Mouse (Mus musculus): ENCODE data around the gene C1qtnf2. TPM values are rescaled to one million over a fixed set of nuclear protein-coding genes. Genes with fewer than 3 reads are reported as not detected.
A peak's percentile ranks its signal among the peaks of the same experiment; 100 is the strongest.

Gene C1qtnf2
- polyA plus RNA-seq, 1 experiment from 2014 or later: 17.8 TPM

DNA sequence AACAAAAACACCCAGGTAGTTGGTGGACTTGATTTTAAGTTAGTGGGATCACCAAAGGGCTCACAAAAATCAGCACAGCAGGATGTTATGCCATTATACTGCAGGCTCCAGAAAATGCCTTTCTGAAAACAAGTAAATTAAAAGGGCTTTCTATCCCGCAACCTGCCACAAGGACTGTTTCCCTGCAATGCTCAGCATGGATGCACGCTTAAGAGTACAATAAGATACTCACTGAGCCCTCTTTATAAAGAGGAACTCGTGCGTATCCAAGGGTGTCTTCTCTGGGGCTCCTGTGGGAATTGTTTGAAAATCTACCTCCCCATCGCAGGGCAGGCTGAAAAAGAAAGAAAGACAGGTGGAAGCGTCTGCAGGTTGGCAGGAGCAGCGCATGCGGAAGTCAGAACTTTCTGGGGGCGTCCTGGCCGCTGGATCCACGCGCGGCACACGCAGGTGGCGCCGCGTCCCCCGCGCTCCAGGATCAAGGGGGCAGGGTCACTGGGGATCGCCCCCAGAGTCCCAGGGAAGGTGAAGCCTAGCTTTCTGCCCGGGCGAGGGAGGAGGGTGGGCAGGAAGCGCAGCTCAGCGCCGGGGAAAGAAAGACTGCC lies 54.1 kb downstream of the C1qtnf2 start:
- H3K27me3 ChIP-seq (ENCODE audit: insufficient read depth, low read length): no peaks in the 10 kb centered on the region
- H3K36me3 ChIP-seq (ENCODE audit: insufficient read depth, low read length): peaks cover 1% of the 10 kb centered on the region; the same call in 1 of the 2 replicates
- H3K4me1 ChIP-seq (ENCODE audit: insufficient read depth, low read length): peaks cover 22% of the 10 kb centered on the region
- H3K9me3 ChIP-seq (ENCODE audit: low read length): no peaks in the 10 kb centered on the region
- H3K9ac ChIP-seq (replicated peaks; ENCODE audit: low read length): peak overlapping the region; percentile 90
- peak; percentile 50 for ATAC-seq (ENCODE audit: low FRiP score, low TSS enrichment)
- H3K27ac ChIP-seq (ENCODE audit: low read length): peak overlapping the region; percentile 95
- H3K4me3 ChIP-seq (ENCODE audit: low read length): peak overlapping the region; percentile 80
- WGBS: under 1% methylated on average over 20 of the region's 25 CpGs
- peak overlapping the region; percentile 81 for H3K4me2 ChIP-seq (replicated peaks; ENCODE audit: low read depth, low read length)

DNA sequence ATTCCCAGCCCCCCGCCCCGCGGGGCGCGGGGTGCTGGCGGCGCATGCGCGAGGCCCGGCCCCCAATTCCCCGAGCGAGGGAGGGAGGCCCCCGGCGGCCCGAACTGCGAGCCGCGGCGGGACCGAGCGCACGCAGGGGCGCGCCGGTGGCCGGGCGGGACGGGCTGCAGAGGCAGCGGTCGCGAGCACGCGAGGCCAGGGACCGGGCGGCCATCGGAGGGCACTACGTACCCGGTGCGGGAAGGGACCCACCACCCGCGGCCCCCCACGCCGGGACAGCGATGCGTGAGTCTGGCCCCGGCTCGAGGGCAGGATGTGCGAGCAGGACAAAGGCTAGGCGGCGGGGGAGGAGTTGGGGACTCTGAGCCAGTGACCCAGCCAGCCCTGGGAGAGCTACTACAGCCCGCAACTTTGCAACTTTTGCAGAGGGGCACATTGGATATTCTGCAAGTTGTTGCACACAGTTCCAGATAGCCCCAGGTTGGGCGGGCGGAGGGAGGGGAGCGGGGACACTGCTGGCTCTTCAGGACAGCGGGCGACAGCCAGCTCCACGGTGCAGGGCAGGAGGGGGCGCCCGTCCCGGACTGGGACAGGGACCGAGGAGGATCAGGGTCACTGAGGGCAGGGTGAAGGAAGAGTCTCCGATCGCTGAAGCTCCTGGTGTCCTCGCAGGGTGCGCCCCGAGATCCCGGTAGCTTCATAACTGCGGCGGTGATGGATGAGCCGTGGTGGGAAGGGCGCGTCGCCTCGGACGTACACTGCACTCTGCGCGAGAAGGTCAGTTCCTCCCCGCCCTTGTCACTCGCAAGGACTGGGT lies 54.8 kb downstream of the C1qtnf2 start, which contains the start of gene Ccnjl:
Gene Ccnjl, plus strand, starts transcription at position 102 of the 817 bp plus-strand sequence.
- peak within 1 kb of the TSS; percentile 80 for H3K4me3 ChIP-seq (ENCODE audit: low read length)
- WGBS: under 1% methylated on average over 69 of the region's 79 CpGs
- H3K9me3 ChIP-seq (ENCODE audit: low read length): no peaks in the 10 kb centered on the region
- peak within 1 kb of the TSS; percentile 90 for H3K9ac ChIP-seq (replicated peaks; ENCODE audit: low read length)
- H3K27me3 ChIP-seq (ENCODE audit: insufficient read depth, low read length): no peaks in the 10 kb centered on the region
- ATAC-seq (ENCODE audit: low FRiP score, low TSS enrichment): peak; percentile 86
- H3K4me1 ChIP-seq (ENCODE audit: insufficient read depth, low read length): peaks cover 23% of the 10 kb centered on the region
- H3K4me2 ChIP-seq (replicated peaks; ENCODE audit: low read depth, low read length): peak within 1 kb of the TSS; percentile 81
- H3K36me3 ChIP-seq (ENCODE audit: insufficient read depth, low read length): peaks cover 5% of the 10 kb centered on the region
- peak within 1 kb of the TSS; percentile 95 for H3K27ac ChIP-seq (ENCODE audit: low read length)

DNA sequence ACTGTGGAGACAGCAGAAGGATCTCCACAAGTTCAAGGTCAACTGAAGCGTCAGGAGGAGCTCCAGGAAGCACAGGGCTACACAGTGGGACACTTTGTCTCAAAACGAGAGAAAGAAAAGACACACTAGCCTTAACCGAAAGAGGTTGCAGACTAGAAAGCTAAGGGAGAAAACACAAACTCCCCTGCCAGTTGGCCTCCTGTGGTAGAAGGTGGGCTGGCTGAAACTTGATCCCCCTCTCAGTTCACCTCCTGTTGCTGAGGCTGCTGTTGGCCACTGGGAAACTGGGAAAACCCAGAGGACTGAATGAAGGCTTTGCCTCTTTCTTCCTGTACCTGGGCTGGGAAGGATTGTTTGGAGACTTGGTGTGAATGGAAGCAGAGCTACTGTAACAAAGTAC lies 56.0 kb downstream of the C1qtnf2 start:
- Histone ChIP-seq H3K4me3 (ENCODE audit: low read length) (peak overlapping the region; percentile 80), H3K27me3 (ENCODE audit: insufficient read depth, low read length) (no peaks in the 10 kb centered on the region), H3K9ac (replicated peaks; ENCODE audit: low read length) (peak overlapping the region; percentile 37; the same call in 1 of the 2 replicates), H3K27ac (ENCODE audit: low read length) (peak overlapping the region; percentile 67), H3K4me2 (replicated peaks; ENCODE audit: low read depth, low read length) (peak overlapping the region; percentile 81), H3K9me3 (ENCODE audit: low read length) (no peaks in the 10 kb centered on the region), H3K4me1 (ENCODE audit: insufficient read depth, low read length) (peaks cover 30% of the 10 kb centered on the region), H3K36me3 (ENCODE audit: insufficient read depth, low read length) (peaks cover 10% of the 10 kb centered on the region)
- 29% methylated on average over 3 of the region's 3 CpGs for WGBS
- no peak for ATAC-seq (ENCODE audit: low FRiP score, low TSS enrichment)

DNA sequence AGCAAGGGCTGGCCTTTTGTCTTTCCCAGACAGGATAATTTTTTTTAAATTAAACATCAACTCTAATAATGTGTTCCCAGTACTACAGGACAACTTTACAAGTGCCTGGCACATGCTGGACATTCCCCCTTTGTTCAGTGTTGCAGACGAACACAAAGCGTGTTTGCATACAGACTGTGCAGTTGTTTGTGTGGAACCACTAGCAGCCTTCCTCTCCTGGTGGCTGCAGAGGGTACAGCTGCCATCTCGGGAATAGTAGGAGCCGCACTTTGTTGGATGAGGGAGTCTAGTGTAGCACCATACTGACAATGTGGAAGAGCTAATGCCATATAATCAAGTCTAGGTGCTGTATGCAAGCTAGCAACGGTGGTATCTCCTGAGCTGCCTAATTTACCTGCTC lies 57.5 kb downstream of the C1qtnf2 start:
- Histone ChIP-seq H3K4me2 (replicated peaks; ENCODE audit: low read depth, low read length) (no peak overlapping the region; the same call in 1 of the 2 replicates), H3K36me3 (ENCODE audit: insufficient read depth, low read length) (peaks cover 10% of the 10 kb centered on the region)
- 67% methylated on average over 5 of the region's 5 CpGs for WGBS

DNA sequence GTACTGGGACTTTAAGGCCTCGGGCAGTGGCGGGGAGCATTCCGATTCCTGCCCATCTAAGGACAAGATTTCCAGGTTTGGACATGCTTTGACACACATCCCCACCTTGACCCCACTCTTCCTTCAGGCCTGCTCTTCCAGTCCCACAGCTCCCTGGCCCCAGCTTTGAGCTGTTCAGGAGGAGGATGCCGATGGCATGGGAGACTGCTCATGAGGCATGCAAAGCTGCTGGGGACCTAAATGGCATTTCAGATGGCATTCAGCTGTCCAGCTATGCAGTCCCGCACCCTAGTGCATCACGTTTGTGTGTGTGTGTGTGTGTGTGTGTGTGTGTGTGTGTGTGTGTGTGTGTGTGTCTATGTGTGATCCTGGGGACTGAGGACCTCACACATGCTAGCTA lies 63.0 kb downstream of the C1qtnf2 start:
- H3K27ac ChIP-seq (ENCODE audit: low read length): peak overlapping the region; percentile 67
- H3K9ac ChIP-seq (replicated peaks; ENCODE audit: low read length): no peak overlapping the region
- no peaks in the 10 kb centered on the region for H3K27me3 ChIP-seq (ENCODE audit: insufficient read depth, low read length)
- WGBS: 33% methylated on average over 6 of the region's 6 CpGs
- H3K4me2 ChIP-seq (replicated peaks; ENCODE audit: low read depth, low read length): no peak overlapping the region
- no peak overlapping the region for H3K4me3 ChIP-seq (ENCODE audit: low read length)
- ATAC-seq (ENCODE audit: low FRiP score, low TSS enrichment): peak; percentile 86
- H3K4me1 ChIP-seq (ENCODE audit: insufficient read depth, low read length): peaks cover 44% of the 10 kb centered on the region
- H3K36me3 ChIP-seq (ENCODE audit: insufficient read depth, low read length): peaks cover 17% of the 10 kb centered on the region
- no peaks in the 10 kb centered on the region for H3K9me3 ChIP-seq (ENCODE audit: low read length)

More for the DNA sequence above, 57.5 kb downstream of the C1qtnf2 start:
- no peaks in the 10 kb centered on the region for H3K9me3 ChIP-seq (ENCODE audit: low read length)
- H3K9ac ChIP-seq (replicated peaks; ENCODE audit: low read length): no peak overlapping the region
- no peak for ATAC-seq (ENCODE audit: low FRiP score, low TSS enrichment)
- H3K4me3 ChIP-seq (ENCODE audit: low read length): no peak overlapping the region
- no peaks in the 10 kb centered on the region for H3K27me3 ChIP-seq (ENCODE audit: insufficient read depth, low read length)
- no peak overlapping the region; the same call in 1 of the 2 replicates for H3K27ac ChIP-seq (ENCODE audit: low read length)
- H3K4me1 ChIP-seq (ENCODE audit: insufficient read depth, low read length): peaks cover 39% of the 10 kb centered on the region

DNA sequence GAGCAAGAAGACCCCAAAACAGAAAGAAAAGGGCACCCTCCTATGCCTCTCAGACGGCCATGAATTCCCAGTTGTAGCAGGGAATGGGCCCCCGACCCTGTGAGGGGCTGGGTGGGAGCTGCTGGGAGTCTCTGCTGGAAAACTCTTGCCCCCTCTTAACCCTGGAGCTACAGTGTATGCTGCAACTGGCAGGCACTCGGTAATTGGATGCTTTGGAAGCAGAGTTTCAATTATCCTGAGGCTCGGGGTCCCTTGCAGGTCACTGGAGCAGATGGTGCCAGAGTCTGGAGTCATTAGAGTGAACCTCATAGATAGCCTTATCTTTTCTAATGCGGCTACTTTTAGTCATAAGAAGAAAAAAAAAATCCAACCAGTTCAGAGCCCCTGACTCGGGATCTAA lies 65.8 kb downstream of the C1qtnf2 start:
- Histone ChIP-seq H3K9me3 (ENCODE audit: low read length) (no peaks in the 10 kb centered on the region), H3K4me2 (replicated peaks; ENCODE audit: low read depth, low read length) (no peak overlapping the region), H3K27ac (ENCODE audit: low read length) (no peak overlapping the region), H3K27me3 (ENCODE audit: insufficient read depth, low read length) (no peaks in the 10 kb centered on the region), H3K36me3 (ENCODE audit: insufficient read depth, low read length) (peaks cover 11% of the 10 kb centered on the region), H3K4me1 (ENCODE audit: insufficient read depth, low read length) (peaks cover 43% of the 10 kb centered on the region), H3K9ac (replicated peaks; ENCODE audit: low read length) (no peak overlapping the region), H3K4me3 (ENCODE audit: low read length) (no peak overlapping the region)
- WGBS: 18% methylated on average over 6 of the region's 6 CpGs
- ATAC-seq (ENCODE audit: low FRiP score, low TSS enrichment): peak; percentile 69; the same call in 1 of the 2 replicates

Other genes with a start within 250 kb of the C1qtnf2 start
- gene Pttg1, start 48.0 kb upstream of the C1qtnf2 start, polyA plus RNA-seq (2015; fragmentation: Nextera tagmentation; extraction: Ambion mirVana): 101 and 102 TPM in 2 replicates
- gene Slu7, start 40.5 kb upstream of the C1qtnf2 start, polyA plus RNA-seq (2015; fragmentation: Nextera tagmentation; extraction: Ambion mirVana): 59.6 and 66.3 TPM in 2 replicates
- 26.4 and 29.9 TPM in 2 replicates for gene Ccnjl, start 54.5 kb downstream of the C1qtnf2 start, polyA plus RNA-seq (2015; fragmentation: Nextera tagmentation; extraction: Ambion mirVana)
- 6.8 and 7.4 TPM in 2 replicates for gene 4933415A04Rik, start 112.8 kb downstream of the C1qtnf2 start, polyA plus RNA-seq (2015; fragmentation: Nextera tagmentation; extraction: Ambion mirVana)
- gene Fabp6, start 127.3 kb downstream of the C1qtnf2 start, polyA plus RNA-seq (2015; fragmentation: Nextera tagmentation; extraction: Ambion mirVana): 0.42 TPM in 1 of 2 replicates, not detected in the other
- gene Pwwp2a, start 207.7 kb downstream of the C1qtnf2 start, polyA plus RNA-seq (2015; fragmentation: Nextera tagmentation; extraction: Ambion mirVana): 13.6 and 21.0 TPM in 2 replicates